Mouse (Mus musculus) cerebellum, postnatal 25 days (tissue): ENCODE measurements around the gene Cpt1c.

Experiments used
- DNase-seq, 2 experiments: peaks; one replicate each; pipeline ENCODE4 v3.0.0; 2021; ENCODE audit warnings: mixed read lengths in 2 of 2

Cpt1c gene

DNA sequence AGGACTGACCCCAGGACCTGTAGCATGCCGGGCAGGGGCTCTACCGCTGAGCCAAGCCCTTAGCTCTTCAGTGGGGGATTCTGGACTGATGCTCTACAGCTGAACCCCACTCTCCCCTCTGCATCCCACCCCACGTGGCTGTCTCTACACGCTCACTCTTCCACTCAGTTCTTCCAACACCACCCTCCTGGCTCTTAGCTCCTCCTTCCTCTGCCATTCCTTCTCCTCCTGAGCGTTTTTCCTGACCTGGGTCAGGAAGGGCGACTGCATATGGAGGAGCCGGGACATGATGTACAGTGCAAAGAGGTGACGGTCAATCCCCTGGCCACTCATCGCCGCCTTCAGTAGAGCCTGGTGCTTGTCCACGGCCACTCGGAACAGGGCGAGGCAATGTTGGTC is 14.1 kb downstream of the Cpt1c start:
- peak in 1 of 2 experiments; percentile 13 for DNase-seq

DNA sequence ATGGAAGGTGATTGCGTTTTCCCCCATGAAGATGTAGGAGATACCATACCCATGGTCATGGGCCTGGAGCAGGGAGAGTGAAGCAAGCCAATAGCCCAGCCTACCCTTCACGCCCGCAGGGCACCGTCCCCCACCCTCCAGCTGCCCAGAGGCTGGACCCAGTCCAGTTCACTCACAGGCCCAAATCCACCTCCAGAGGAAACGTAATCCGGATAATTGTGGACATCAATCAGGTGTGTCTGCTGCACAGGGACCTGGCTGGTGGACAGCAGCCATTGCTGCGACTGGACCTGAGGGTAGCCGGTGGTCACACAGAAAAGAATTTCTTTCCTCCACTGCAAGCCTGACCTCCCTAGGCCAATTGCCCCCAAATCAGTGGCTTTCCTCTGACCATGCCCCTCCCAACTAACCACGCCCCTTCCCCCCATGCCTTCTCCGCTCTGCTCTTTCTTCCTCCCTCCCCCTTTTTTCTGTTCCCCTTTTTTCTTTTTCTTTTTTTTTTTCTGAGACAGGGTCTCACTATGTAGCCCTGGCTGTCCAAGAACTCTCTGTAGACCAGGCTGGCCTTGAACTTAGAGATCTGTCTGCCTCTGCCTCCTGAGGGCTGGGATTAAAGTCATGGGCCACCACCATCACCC is 14.7 kb downstream of the Cpt1c start:
- DNase-seq: peak in 1 of 2 experiments; percentile 15

DNA sequence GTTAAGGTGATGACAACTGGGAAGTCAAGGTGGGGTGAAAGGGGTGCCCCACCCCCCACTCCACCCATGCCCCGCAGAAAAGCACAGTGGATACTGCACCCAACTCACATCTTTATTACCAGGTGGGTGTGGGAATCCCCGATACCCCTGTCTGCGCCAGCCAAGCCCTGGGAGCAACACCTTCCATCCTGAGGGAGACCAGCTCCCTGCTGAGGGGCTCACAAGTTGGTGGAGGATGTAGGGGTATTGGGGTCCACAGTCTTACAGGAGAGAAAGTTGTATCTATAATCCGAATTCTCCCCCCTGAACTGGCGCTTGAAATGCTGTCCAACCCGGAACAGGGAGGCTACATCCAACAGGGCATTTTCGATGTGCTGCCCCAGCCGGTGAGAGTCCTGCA is 15.4 kb downstream of the Cpt1c start:
- DNase-seq: peak in 1 of 2 experiments; percentile 10

DNA sequence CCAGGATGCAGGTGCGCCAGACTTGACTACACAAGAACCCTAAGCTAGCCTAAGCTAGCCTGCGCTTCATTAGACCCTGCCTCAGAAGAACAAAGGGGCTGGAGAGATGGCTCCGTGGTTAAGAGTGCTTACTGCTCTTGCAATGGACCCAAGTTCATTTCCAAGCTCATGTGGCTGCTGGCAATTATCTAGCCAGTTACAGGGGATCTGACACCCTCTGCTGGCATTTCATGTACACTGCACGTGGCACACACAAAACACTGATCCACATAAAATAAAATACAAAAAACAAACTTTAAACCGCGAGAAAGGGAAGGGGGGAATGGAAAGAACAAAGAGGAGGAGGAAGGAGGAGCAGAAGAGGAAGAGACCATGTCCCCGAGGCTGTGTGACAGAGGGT is 16.4 kb downstream of the Cpt1c start:
- peak in 1 of 2 experiments; percentile 67 for DNase-seq

DNA sequence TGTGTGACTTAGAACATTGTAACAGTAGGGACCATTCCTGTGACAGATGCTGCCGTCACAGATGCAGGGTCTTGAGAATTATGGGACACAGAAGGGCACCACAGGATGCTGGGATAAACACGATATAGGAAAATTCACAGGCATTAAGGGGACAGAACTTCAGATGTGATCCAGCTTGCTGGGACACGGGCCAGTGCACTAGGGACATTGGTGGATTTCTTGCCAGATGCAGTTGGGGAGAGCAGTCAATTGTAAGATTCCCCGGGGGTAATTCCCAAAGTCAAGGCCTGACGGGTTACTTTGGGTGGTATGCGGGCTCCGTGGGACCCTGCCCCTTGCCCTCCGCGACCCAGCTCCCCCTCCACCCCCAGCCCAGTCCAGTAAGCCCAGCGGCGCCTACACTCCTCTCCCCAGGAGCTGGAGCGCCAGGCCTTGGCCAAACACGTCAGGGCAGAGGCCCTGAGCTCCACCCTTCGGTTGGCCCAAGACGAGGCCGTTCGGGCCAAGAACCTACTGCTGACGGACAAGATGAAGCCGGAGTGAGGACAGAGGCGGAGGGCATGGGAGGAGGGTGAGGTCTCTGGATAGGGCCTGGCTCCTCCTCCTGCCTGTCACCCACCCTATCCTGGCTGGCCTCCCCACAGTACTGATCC is 17.3 kb downstream of the Cpt1c start:
- peak in 1 of 2 experiments; percentile 32 for DNase-seq

DNA sequence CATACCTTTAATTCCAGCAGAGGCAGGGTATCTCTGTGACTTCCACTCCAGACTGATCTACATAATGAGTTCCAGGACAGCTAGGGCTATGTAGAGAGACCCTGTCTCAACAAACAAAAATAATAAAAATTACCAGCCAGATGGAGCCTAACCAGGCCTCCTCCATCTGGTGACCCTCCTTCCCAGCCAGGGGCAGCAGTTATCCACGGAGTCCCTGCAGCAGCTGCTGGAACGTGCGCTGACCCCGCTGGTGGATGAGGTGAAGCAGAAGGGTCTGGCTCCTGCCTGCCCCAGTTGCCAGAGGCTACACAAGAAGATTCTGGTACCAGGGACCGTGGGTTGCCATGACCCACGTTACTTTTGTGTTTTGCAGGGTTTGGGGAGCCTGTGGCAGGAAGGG is 18.4 kb downstream of the Cpt1c start:
- DNase-seq: peak in 1 of 2 experiments; percentile 11

DNA sequence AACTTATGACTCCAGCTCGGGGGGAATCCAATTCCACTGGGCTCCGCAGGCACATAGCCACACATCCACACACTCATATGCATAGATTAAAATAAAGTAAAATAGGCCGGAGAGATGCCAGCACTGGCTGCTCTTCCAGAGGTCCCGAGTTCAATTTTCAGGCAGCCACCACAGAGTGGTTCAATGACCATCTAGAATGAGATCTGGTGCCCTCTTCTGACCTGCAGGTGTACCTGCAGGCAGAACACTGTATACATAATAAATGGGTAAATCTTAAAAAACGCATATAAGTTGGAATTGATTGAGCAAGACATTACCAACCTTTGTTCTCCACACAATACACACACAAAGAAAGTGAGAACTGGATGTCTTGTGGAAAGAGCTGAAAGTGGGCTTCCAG is 19.0 kb downstream of the Cpt1c start:
- peak in 1 of 2 experiments; percentile 53 for DNase-seq

DNA sequence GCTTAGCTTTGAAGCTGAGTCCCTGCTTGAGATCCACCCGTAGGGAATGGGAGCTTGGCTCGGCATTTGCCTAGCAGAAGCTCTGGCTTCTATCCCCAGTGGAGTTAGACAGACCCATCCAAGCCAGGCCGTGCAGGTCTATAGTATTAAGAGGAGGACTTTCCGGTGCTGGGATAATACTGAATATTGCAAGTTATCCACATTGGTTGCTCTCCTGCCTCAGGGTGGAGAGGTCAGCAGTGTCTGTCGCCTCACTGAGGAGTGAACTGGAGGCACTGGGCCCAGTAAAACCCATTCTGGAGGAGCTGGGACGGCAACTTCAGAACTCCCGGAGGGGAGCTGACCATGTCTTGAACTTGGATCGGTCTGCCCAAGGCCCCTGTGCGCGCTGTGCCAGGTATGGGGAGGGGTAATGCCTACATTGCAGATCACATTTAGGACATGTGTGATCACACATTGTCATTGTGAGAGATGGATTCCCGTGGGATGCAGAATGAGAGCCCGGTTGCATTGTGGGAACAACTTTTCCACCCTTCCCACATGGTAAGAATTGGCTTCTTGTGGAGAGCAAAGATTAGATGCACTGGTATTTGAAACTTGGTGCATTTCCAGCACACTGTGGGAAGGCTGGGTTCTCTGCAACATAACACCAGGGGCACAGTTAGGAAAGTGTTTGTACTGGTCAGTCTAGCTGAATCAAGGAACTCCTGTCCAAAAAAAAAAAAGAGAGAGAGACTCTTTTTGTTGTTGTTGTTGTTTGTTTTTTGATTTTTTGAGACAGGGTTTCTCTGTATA is 20.4 kb downstream of the Cpt1c start:
- DNase-seq: no peak

DNA sequence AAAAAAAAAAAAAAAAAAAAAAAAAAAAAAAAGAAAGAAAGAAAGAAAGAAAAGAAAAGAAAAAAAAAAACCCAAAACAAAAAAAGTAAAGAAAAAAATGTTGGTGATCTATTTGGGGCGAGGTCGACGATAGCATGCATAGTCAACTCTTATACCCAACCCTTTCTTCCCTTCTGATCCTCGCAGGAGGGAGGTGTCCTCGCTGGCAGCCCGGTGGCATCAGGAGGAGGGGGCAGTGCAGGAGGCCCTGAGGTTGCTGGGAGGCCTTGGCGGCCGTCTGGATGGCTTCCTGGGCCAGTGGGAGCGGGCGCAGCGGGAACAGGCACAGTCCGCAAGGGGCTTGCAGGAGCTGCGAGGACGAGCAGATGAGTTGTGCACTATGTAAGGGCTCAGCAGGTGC is 21.1 kb downstream of the Cpt1c start:
- peak in 1 of 2 experiments; percentile 17 for DNase-seq

DNA sequence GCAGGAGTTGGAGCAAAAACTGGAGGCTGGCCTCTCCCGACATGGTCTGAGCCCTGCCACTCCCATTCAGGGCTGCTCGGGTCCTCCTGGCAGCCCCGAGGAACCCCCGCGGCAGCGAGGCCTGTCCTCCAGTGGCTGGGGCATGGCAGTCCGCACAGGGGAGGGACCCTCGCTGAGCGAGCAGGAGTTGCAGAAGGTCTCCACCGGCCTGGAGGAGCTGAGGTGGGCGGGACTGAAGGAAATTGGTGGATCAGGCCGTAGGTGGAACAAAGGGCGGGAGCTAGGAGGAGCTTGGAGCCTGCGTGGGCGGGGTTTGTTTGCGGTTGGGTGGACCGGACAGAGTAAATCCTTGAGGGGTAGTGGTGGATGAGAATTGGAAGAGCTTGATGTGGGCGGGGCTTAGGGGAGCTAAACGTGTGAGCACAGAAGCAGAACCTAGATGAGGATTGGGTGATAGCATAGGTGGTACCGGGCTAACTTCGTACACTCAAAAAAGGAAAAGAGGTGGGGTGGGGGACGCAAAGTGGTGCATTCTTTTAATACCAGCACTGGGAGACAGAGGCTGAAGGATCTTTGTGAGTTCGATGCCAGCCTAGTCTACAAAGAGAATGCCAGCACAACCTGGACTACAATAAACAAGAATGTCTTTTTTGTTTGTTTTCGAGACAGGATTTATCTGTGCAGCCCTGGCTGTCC is 21.9 kb downstream of the Cpt1c start:
- peak; percentile 80 to 88 for DNase-seq

DNA sequence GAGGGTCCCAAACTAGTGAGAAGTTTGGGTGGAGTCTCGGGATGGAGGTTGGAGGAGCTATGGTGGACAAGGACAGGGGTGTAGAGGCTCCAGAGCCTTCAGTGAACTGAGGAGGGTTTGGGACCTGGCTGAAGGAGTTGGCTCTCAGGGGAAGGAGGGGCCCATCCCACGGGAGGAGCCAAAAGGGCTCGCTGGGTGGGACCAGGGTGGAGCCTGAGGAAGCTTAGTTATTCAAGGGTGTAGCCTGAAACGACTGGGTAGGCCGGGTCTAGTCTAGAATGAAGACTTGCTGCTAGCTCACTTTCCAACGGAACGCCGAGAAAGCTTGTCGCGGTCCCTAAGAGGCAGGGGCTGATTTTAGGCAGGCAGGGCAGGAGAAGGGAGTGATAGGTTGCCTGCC is 22.7 kb downstream of the Cpt1c start:
- DNase-seq: peak; percentile 20 to 41

DNA sequence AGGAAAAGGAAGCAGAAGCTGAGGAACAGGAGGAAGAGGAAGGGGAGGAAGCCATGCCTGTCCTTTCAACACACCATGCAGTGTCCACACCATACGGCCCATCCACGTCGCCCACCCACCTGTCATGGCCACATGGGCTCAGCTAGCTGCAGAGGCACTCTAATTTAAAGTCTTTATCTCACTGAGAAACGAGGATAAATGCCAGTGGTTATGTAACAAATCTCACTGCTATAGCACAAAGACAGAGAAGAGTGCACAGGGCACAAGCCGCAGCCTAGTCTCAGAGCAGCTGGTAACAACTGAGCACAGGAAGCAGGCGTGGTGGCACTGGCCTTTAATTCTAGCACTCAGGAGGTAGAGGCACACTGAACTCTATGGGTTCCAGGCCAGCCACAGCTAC is 24.7 kb downstream of the Cpt1c start:
- DNase-seq: no peak

DNA sequence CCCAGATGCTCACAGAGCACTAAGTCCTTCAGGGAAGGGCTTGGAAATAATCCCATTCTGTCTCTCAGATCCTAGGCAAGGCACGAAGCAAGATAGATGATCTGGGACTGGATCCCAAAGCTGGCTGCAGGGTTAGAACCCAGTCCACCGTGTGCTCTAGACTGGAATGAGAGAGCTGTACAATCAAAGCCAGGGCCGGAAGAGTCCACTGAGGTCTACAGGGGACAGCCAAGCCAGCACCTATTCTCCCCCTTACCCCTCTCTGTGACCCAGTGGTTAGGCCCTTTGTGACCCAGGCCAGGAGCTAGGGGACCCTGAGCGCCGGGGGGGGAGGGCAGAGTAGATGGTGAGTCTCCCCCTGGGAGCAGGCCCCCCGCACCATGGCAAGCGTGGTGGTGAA is 31.7 kb downstream of the Cpt1c start, which contains the start of gene Tsks:
TSS of gene Tsks (plus strand) at position 301 of the 400 bp plus-strand sequence.
- DNase-seq: no peak

DNA sequence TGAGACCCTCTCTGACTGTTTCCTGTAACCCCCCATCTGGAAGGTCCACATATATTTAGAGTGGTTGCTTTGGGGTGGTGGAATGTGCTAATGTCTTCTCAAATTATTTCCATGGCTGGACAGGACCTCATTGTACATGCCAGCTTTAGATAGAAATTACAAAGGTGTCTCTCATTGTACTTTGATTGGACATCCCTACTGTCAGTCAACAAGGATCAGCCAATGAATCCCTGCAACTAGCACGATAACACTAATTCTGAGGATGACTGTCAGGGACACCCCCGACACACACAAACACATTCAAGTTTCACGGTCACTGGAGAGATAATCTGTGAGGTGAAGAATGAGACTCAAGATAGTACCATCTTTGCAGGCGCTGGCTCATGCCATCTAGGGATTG is 36.0 kb downstream of the Cpt1c start:
- no peak for DNase-seq

DNA sequence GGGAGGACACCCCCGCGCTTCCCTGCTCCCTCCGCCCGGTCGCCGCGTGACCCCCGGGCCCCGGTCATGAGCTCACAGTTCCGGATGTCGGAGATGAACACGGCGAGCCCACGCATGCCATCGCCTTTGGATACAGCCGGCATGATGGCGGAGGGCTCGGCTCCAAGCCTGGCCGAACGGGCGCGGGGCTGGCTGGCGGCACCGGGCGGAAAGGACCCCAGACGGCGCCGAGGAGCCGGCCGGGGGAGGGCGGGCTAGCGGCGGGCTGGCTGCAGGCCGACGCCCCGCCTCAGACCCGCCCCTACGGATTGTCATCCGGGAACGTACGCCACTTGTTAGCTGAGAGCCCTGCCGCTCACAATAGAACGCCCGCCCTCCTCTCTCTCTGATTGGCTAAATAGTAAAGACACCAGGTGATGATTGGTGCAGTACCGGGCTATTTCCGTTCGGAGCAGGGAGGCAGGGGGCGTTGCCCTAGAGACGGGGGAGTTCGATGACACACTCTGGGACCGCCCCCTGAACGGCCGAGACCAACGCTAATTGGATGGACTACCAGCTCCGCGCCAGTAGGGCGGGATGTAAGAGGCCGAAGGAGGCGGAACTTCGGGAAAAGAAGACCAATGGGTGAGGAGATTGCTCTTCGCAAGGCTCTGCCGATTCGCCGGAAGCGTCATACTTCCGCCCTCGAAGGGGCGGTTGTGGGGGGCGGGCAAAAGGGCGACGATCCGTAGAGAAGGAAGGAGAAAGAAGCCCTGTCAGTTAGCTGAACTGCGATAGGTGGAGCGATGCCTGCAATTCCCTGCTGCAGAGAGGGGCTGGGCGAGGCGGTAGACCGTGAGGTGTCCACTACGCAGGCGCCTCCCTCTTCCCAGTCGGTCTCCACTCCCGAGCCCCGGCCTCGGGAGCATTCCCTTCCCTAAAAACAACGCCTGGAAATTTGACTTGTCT is 45.2 kb downstream of the Cpt1c start, which contains the start of gene Ap2a1:
TSS of gene Ap2a1 (minus strand) at position 293 of the 948 bp plus-strand sequence.
- peak; percentile 98 to 99 for DNase-seq

DNA sequence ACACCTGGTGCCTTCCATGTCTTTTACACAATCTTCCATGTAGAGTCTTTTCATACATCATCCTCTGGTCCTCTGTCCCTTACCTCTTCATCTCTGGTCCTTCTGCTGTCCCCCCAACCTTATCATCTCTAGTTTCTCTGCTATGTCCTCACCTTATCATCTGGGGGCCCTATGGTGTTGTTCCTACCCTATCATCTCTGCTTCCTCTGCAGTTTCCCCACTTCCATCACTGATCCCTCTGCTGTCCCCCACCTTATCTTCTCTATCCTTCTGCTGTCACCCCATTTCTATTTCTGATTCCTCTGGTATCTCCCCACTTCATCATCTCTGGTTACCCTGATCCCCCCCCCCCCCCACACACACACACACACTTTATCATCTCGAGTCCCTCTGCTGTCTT is 46.1 kb downstream of the Cpt1c start:
- no peak for DNase-seq

DNA sequence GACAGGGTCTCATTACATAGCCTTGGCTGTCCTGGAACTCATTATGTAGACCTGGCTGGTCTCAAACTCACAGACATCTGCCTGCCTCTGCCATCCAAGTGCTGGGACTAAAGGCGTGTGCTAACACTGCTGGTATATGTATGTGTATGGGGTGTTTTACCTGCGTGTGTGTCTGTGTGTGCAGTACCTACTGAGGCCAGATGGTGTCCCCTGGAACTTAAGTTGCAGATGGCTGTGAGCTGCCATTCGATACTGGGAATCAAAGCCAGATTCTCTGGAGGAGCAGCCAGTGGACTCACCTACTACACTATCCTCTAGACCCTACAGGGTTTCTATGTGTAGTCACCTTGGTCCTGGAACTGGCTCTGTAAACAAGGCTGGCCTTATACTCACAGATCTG is 49.2 kb downstream of the Cpt1c start:
- DNase-seq: peak in 1 of 2 experiments; percentile 67

DNA sequence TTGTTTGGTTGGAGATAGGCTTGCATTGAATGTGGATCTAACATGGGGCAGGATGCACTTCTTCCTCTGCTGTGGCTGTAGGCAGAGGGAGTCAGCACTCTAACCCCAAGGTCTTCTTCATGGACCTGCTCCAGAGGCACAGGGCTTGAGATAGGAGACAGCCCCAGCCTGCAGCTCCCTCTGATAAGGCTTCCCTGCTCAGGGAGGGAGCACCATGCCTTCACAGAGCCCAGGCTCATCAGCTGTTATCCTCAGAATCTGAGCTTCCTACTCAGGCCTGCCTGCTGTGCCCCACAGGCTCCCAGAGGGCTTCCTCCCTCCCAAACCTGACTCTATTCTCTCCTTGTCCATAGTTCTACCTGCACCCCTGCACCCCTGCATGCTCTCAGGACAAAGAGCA is 52.1 kb downstream of the Cpt1c start:
- no peak for DNase-seq

DNA sequence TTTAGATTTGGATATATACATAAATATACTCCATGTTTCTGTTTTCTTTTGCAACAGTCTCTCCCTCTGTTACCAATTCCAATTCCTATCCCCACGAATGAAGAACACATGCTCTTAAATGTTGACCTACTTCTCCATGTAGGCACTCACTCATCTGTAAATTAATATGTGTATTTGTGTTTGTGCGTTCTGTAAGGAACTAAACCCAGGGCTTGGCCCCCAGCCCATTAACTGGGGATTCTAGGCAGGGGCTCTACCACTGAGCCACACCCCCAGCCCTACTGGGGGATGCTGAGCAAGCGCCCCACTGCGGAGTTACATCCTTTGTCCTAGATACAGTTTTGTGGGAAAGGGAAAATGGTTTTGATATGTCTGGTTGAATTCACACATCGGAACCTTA is 55.5 kb downstream of the Cpt1c start:
- no peak for DNase-seq

DNA sequence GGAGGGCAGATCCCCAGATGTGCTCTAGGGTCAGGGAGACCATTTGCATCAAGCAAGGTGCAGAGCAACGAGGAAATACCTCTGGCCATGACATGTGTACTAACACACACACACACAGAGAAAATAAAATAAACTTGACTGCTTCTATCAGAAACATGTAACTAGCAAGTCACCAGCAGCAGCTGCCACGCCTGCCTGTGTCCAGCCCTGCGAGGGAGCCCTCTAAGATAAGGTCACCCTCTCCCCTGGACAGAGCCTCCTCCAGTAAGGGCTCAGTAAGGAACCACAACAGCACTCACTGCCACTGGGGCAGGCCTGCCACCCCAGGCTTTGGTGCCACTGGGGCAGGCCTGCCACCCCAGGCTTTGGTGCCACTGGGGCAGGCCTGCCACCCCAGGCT is 56.4 kb downstream of the Cpt1c start:
- DNase-seq: no peak

DNA sequence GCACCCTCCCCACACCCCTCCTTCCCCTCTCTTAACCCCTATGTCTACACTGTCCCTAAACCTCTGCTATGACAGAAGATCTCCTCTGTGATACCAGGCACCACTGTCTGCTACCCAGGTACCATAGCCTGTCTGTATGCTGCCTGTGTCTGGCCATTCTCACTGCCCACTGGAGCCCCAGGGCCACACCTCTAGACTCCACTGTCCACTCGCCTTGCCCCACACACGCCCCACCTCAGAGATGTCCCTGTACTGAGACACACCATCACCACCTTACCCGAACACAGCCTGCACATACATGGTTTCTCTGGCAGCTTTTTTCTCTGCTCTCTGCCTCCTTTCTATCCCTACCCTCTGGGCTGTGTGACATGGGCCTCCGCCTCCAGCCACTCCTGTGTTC is 57.8 kb downstream of the Cpt1c start:
- DNase-seq: no peak

DNA sequence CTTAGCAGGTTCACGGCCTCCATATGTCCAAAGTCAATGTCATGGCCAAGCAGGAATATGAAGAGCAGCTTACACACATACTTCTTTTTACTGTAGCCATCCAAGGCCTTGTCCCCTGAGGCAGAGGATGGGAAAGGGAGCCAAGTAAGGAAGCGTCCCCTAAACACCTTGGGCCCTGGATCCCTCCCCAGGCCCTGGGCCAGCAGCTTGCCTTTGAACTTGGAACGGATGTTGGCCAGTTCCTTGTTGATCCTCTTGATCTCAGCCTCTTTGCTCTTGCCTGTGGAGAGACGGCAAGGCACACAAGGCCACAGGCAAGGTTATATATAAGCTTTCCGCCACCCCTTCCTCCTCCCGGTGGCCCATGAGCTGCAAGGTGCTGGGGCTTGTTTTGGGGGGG is 58.5 kb downstream of the Cpt1c start:
- DNase-seq: no peak
